Mouse (Mus musculus): ENCODE measurements around the gene Zup1. TPM values are rescaled to one million over a fixed set of nuclear protein-coding genes. Genes with fewer than 3 reads are reported as not detected.
A peak's percentile ranks its signal among the peaks of the same experiment; 100 is the strongest.
"Not testable (repeated sequence)": the region's sequence is repeated elsewhere in the genome, so short reads cannot be mapped to it uniquely, and the experiment has no call there.

Gene Zup1
- polyA plus RNA-seq, 1 experiment: 0.05 TPM

DNA sequence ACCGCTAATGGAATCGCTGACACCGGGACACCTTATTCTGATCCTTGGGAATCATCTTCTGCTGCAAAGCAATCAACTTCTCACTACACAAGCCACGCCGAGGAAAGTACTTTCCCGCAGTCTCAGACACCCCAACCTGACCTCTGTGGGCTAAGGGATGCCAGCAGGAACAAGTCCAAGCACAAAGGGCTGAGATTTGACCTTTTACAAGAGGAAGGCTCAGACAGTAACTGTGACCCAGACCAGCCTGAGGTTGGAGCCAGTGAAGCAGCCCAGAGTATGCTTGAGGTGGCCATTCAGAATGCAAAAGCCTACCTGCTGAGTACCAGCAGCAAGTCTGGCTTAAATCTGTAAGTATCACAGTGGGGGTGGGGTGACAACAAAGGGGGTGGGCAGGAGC, 45.6 kb downstream of the Zup1 start:
- H3K4me3 ChIP-seq (replicated peaks): no peak overlapping the region
- TF ChIP-seq GATA1 (IDR thresholded peaks at IDR 0.05; ENCODE audit: low read length): no peak
- TF ChIP-seq TAL1 (IDR thresholded peaks at IDR 0.05; ENCODE audit: low read length): no peak
- no peaks in the 10 kb centered on the region for H3K4me1 ChIP-seq (ENCODE audit: control insufficient read depth)

GRCm38 (mm10) chr10:33904530-33905481, 46.3 kb downstream of the Zup1 start, which contains the start of gene Rsph4a:
TSS of gene Rsph4a (plus strand) at chr10:33905111.
- Histone ChIP-seq H3K27me3 (ENCODE audit: control insufficient read depth) (no peaks in the 10 kb centered on the region), H3K4me3 (replicated peaks) (peak within 1 kb of the TSS; percentile 6), H3K36me3 (ENCODE audit: control insufficient read depth) (no peaks in the 10 kb centered on the region), H3K4me1 (ENCODE audit: control insufficient read depth) (no peaks in the 10 kb centered on the region), H3K9me3 (ENCODE audit: control insufficient read depth, low read length) (no peaks in the 10 kb centered on the region)
- no peak for TF ChIP-seq GATA1 (IDR thresholded peaks at IDR 0.05; ENCODE audit: low read length)
- TF ChIP-seq TAL1 (IDR thresholded peaks at IDR 0.05; ENCODE audit: low read length): no peak

More for the DNA sequence above, 45.6 kb downstream of the Zup1 start:
- H3K27me3 ChIP-seq (ENCODE audit: control insufficient read depth): no peaks in the 10 kb centered on the region
- H3K9me3 ChIP-seq (ENCODE audit: control insufficient read depth, low read length): no peaks in the 10 kb centered on the region
- no peaks in the 10 kb centered on the region for H3K36me3 ChIP-seq (ENCODE audit: control insufficient read depth)

GRCm38 (mm10) chr10:33901520-33901919, 49.5 kb downstream of the Zup1 start:
- H3K4me3 ChIP-seq (replicated peaks); H3K27me3 ChIP-seq (ENCODE audit: control insufficient read depth); H3K36me3 ChIP-seq (ENCODE audit: control insufficient read depth); H3K4me1 ChIP-seq (ENCODE audit: control insufficient read depth); H3K9me3 ChIP-seq (ENCODE audit: control insufficient read depth, low read length): not testable (repeated sequence)

GRCm38 (mm10) chr10:33882411-33882810, 68.7 kb downstream of the Zup1 start:
- not testable (repeated sequence) for H3K36me3 ChIP-seq (ENCODE audit: control insufficient read depth); H3K4me3 ChIP-seq (replicated peaks); H3K4me1 ChIP-seq (ENCODE audit: control insufficient read depth); H3K27me3 ChIP-seq (ENCODE audit: control insufficient read depth)
- H3K9me3 ChIP-seq (ENCODE audit: control insufficient read depth, low read length): peaks cover 14% of the 10 kb centered on the region

- H3K36me3 ChIP-seq (ENCODE audit: control insufficient read depth): no peaks in the 10 kb centered on the region
- no peaks in the 10 kb centered on the region for H3K4me1 ChIP-seq (ENCODE audit: control insufficient read depth)
- peaks cover 7% of the 10 kb centered on the region; the same call in 1 of the 2 replicates for H3K9me3 ChIP-seq (ENCODE audit: control insufficient read depth, low read length)
- H3K27me3 ChIP-seq (ENCODE audit: control insufficient read depth): no peaks in the 10 kb centered on the region
- TF ChIP-seq GATA1 (IDR thresholded peaks at IDR 0.05; ENCODE audit: low read length): no peak
- no peak for TF ChIP-seq TAL1 (IDR thresholded peaks at IDR 0.05; ENCODE audit: low read length)
- H3K4me3 ChIP-seq (replicated peaks): no peak overlapping the region
Measured at GRCm38 (mm10) chr10:33872672-33873398, 78.2 kb downstream of the Zup1 start.

DNA sequence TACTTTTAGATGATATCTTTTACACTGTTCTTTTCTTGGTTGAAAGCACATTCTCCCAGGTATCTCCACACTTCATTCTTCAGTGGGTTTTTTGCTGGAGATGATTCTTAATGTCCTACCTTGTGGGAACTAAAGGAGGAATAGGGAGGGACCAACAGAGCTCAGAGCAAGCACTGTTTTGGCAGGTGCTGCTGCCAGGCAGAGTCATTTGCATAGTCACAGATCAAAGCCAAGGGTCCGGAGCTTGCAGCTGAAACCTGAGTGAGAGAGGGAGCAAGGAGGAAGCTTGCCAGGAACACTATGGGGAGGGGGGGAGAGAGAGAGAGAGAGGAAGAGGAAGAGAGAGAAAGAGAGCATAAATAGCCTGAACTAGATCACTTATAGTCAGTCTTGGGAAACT, 80.6 kb downstream of the Zup1 start:
- H3K36me3 ChIP-seq (ENCODE audit: control insufficient read depth): no peaks in the 10 kb centered on the region
- H3K4me1 ChIP-seq (ENCODE audit: control insufficient read depth): no peaks in the 10 kb centered on the region
- no peak for TF ChIP-seq TAL1 (IDR thresholded peaks at IDR 0.05; ENCODE audit: low read length)
- no peak for TF ChIP-seq GATA1 (IDR thresholded peaks at IDR 0.05; ENCODE audit: low read length)
- peaks cover 7% of the 10 kb centered on the region; the same call in 1 of the 2 replicates for H3K9me3 ChIP-seq (ENCODE audit: control insufficient read depth, low read length)
- H3K4me3 ChIP-seq (replicated peaks): no peak overlapping the region
- H3K27me3 ChIP-seq (ENCODE audit: control insufficient read depth): no peaks in the 10 kb centered on the region

Other genes starting within 250 kb of the Zup1 start
- not detected in 2 replicates for gene Sult3a2, start 164.6 kb downstream of the Zup1 start, polyA plus RNA-seq (2012)
- gene Sult3a1, start 93.5 kb downstream of the Zup1 start, polyA plus RNA-seq (2012): not detected in 2 replicates
- gene Rsph4a, start 46.2 kb downstream of the Zup1 start, polyA plus RNA-seq (2012): not detected in 2 replicates
- gene Rwdd1, start 68.4 kb upstream of the Zup1 start, polyA plus RNA-seq (2012): 2.7 and 3.2 TPM in 2 replicates
- gene Trappc3l, start 86.3 kb upstream of the Zup1 start, polyA plus RNA-seq (2012): not detected in 2 replicates
- not detected in 2 replicates for gene Calhm4, start 93.0 kb upstream of the Zup1 start, polyA plus RNA-seq (2012)
- not detected in 2 replicates for gene Calhm5, start 145.2 kb upstream of the Zup1 start, polyA plus RNA-seq (2012)
- gene Calhm6, start 176.7 kb upstream of the Zup1 start, polyA plus RNA-seq (2012): 0.05 TPM in 1 of 2 replicates, not detected in the other